Comparison of ENCODE assay signal across 16 mouse cellular contexts in the genomic region with DNA sequence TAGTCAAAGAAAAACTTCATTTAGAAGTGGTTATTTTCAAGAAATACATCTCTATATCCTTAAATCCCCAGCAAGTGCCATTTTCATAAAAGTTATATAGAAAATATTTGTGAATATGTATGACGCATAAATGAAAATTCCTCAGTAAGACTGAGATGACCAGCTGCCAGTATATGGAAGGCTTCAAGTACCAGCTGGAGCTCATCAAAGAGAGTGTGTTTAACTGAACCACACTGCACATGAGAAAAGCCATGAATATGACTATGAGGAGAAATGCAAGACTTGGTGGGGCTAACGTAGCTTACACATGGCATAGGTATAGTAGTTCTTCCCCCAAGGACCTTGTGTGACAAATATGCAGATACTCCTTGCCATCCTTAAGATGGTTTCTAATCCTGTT.
"Had no signal": no experiment of that assay in that cellular context is flagged by ENCODE, and none has a peak within 500 bp of the region (broad histone marks: within the 10 kb centered on the region; RNA-seq: fewer than 3 reads in every experiment).

No protein-coding gene starts in this region.

- H3K9ac ChIP-seq: neural tube, embryonic 13.5 days; neural tube, embryonic 15.5 days; stomach, embryonic 15.5 days had no signal

- H3K27me3 ChIP-seq: neural tube, embryonic 13.5 days; neural tube, embryonic 15.5 days; stomach, embryonic 15.5 days had no signal

- H3K36me3 ChIP-seq: neural tube, embryonic 13.5 days; neural tube, embryonic 15.5 days; stomach, embryonic 15.5 days had no signal

- H3K4me1 ChIP-seq: neural tube, embryonic 13.5 days; neural tube, embryonic 15.5 days; stomach, embryonic 15.5 days had no signal

- H3K4me2 ChIP-seq: neural tube, embryonic 13.5 days; neural tube, embryonic 15.5 days; stomach, embryonic 15.5 days had no signal

- H3K9me3 ChIP-seq: neural tube, embryonic 13.5 days; neural tube, embryonic 15.5 days; stomach, embryonic 15.5 days had no signal

- H3K4me3 ChIP-seq: neural tube, embryonic 13.5 days; neural tube, embryonic 15.5 days; stomach, embryonic 15.5 days had no signal

- DNase-seq: retina, postnatal 1 day; right cerebral cortex, adult 18-20 months; right cerebral cortex, postnatal 14 days; right cerebral cortex, postnatal 25 days; right cerebral cortex, postnatal 4 days; spleen, adult 18-20 months; thymus, adult 18-20 months; thymus, adult 2 months; thymus, postnatal 14 days; thymus, postnatal 25 days; thymus, postnatal 36 days; thymus, postnatal 4 days had no signal

- H3K27ac ChIP-seq: neural tube, embryonic 13.5 days; neural tube, embryonic 15.5 days; stomach, embryonic 15.5 days; stomach, postnatal 0 days had no signal
